Mouse (Mus musculus) heart, embryonic 13.5 days (tissue): ENCODE measurements around the gene Ifitm5. TPM values are rescaled to one million over a fixed set of nuclear protein-coding genes. Genes with fewer than 3 reads are reported as not detected.

Experiments
- ATAC-seq: fragments of 200-750 bp; cut with Nextera tagmentation; 2 replicates; pipeline ENCODE4 v1.8.0; 2017; ENCODE audit warnings: moderate TSS enrichment; ENCODE audit not compliant: insufficient number of reproducible peaks, low FRiP score, low TSS enrichment; ENCODE audit errors: extremely low read depth
- H3K27ac ChIP-seq: fragments of 300-500 bp; sonication (generic); replicated peaks from 2 replicates; pipeline ENCODE4 v1.5.1; 2015; ENCODE audit warnings: moderate library complexity, mild to moderate bottlenecking, inconsistent platforms
- H3K27me3 ChIP-seq: fragments of 300-500 bp; sonication (generic); replicated peaks from 2 replicates; pipeline ENCODE4 v1.6.1; 2015; ENCODE audit warnings: mild to moderate bottlenecking, inconsistent platforms
- H3K36me3 ChIP-seq: fragments of 300-500 bp; sonication (generic); 2 replicates; pipeline ENCODE4 v1.6.1; 2015; ENCODE audit warnings: mild to moderate bottlenecking, inconsistent platforms
- H3K4me1 ChIP-seq: fragments of 300-500 bp; sonication (generic); 2 replicates; pipeline ENCODE4 v1.6.1; 2015; ENCODE audit warnings: inconsistent platforms
- H3K4me2 ChIP-seq: fragments of 300-500 bp; sonication (generic); 2 replicates; pipeline ENCODE4 v1.6.1; 2015; ENCODE audit warnings: inconsistent platforms, mild to moderate bottlenecking, moderate library complexity
- H3K4me3 ChIP-seq: fragments of 300-500 bp; sonication (generic); 2 replicates; pipeline ENCODE4 v1.5.1; 2015; ENCODE audit warnings: moderate library complexity, mild to moderate bottlenecking, inconsistent platforms
- H3K9ac ChIP-seq: fragments of 300-500 bp; sonication (generic); 2 replicates; pipeline ENCODE4 v1.6.1; 2015; ENCODE audit warnings: inconsistent platforms, mild to moderate bottlenecking, moderate library complexity
- H3K9me3 ChIP-seq: fragments of 300-500 bp; sonication (generic); 2 replicates; pipeline ENCODE4 v1.6.1; 2016; ENCODE audit warnings: inconsistent platforms
- WGBS: fragments of 180-500 bp; shearing (Covaris S2); methylation state at CpG from one replicate; pipeline ENCODE4 v1.1.7; 2015; ENCODE audit warnings: mixed read lengths; 5-methylcytosine and 5-hydroxymethylcytosine counted together
- polyA plus RNA-seq: library from polyadenylated mRNA; unstranded; fragments of >200 nt; fragmentation: Nextera tagmentation; extraction: Ambion mirVana; gene quantifications from 2 replicates; pipeline ENCODE4 v1.2.1, GENCODE M21; 2015

The Ifitm5 gene
- polyA plus RNA-seq, 1 experiment from 2014 or later, result 1.2 TPM

- no peaks in the 10 kb centered on the region for H3K36me3 ChIP-seq
- no peak overlapping the region for H3K27ac ChIP-seq
- no peaks in the 10 kb centered on the region for H3K9me3 ChIP-seq
- H3K4me2 ChIP-seq, result no peak overlapping the region
- no peak overlapping the region for H3K9ac ChIP-seq
- H3K4me3 ChIP-seq, result no peak overlapping the region
- peaks cover 8% of the 10 kb centered on the region for H3K4me1 ChIP-seq
- ATAC-seq, result no peak
- peaks cover 17% of the 10 kb centered on the region for H3K27me3 ChIP-seq
- 76% methylated on average over 5 of the region's 5 CpGs for WGBS
These were observed 9.9 kb upstream of the Ifitm5 start for GRCm38 (mm10) chr7:140960026-140960425.

GRCm38 (mm10) chr7:140959181-140959901, 9.2 kb upstream of the Ifitm5 start:
- no peak overlapping the region for H3K4me2 ChIP-seq
- no peaks in the 10 kb centered on the region for H3K9me3 ChIP-seq
- H3K27ac ChIP-seq, result no peak overlapping the region
- no peak for ATAC-seq
- no peak overlapping the region for H3K9ac ChIP-seq
- H3K4me1 ChIP-seq, result peaks cover 14% of the 10 kb centered on the region
- 14% methylated on average over 9 of the region's 9 CpGs for WGBS
- peaks cover 11% of the 10 kb centered on the region for H3K27me3 ChIP-seq
- no peak overlapping the region for H3K4me3 ChIP-seq
- no peaks in the 10 kb centered on the region for H3K36me3 ChIP-seq

GRCm38 (mm10) chr7:140956556-140956869, 6.4 kb upstream of the Ifitm5 start:
- peaks cover 39% of the 10 kb centered on the region for H3K4me1 ChIP-seq
- no peak for ATAC-seq
- WGBS, result 37% methylated on average over 6 of the region's 6 CpGs
- H3K9me3 ChIP-seq, result no peaks in the 10 kb centered on the region
- H3K27me3 ChIP-seq, result peaks cover 11% of the 10 kb centered on the region
- H3K36me3 ChIP-seq, result 0 out of 2 replicates have a peak, but pooled peaks cover 9% of the 10 kb centered on the region
- no peak overlapping the region for H3K4me3 ChIP-seq
- peak overlapping the region; percentile 94 for H3K27ac ChIP-seq
- peak overlapping the region; percentile 75 for H3K4me2 ChIP-seq
- H3K9ac ChIP-seq, result peak overlapping the region; percentile 66

GRCm38 (mm10) chr7:140955758-140956555, 5.9 kb upstream of the Ifitm5 start, which contains the start of the genes Gm45717 and Ifitm2:
TSS of gene Gm45717 (minus strand) at chr7:140955937.
TSS of gene Ifitm2 (minus strand) at chr7:140955987.
- 0 out of 2 replicates have a peak, but pooled peaks cover 9% of the 10 kb centered on the region for H3K36me3 ChIP-seq
- H3K9ac ChIP-seq, result peak within 1 kb of the TSS; percentile 86
- peaks cover 11% of the 10 kb centered on the region for H3K27me3 ChIP-seq
- H3K4me1 ChIP-seq, result peaks cover 45% of the 10 kb centered on the region
- H3K27ac ChIP-seq, result peak within 1 kb of the TSS; percentile 94
- peak within 1 kb of the TSS; percentile 75 for H3K4me2 ChIP-seq
- peak; percentile 60; the same call in 1 of the 2 replicates for ATAC-seq
- WGBS, result 6% methylated on average over 11 of the region's 11 CpGs
- H3K4me3 ChIP-seq, result peak within 1 kb of the TSS; percentile 68
- no peaks in the 10 kb centered on the region for H3K9me3 ChIP-seq

GRCm38 (mm10) chr7:140955342-140955741, 5.3 kb upstream of the Ifitm5 start:
- peaks cover 51% of the 10 kb centered on the region for H3K4me1 ChIP-seq
- WGBS, result under 1% methylated on average over 17 of the region's 17 CpGs
- peak overlapping the region; percentile 86 for H3K9ac ChIP-seq
- 0 out of 2 replicates have a peak, but pooled peaks cover 9% of the 10 kb centered on the region for H3K36me3 ChIP-seq
- H3K9me3 ChIP-seq, result no peaks in the 10 kb centered on the region
- H3K27me3 ChIP-seq, result peaks cover 11% of the 10 kb centered on the region
- H3K27ac ChIP-seq, result peak overlapping the region; percentile 94
- peak overlapping the region; percentile 68 for H3K4me3 ChIP-seq
- H3K4me2 ChIP-seq, result peak overlapping the region; percentile 75
- no peak for ATAC-seq

- ATAC-seq, result no peak
- H3K36me3 ChIP-seq, result peaks cover 11% of the 10 kb centered on the region; the same call in 1 of the 2 replicates
- H3K27me3 ChIP-seq, result peaks cover 11% of the 10 kb centered on the region
- no peaks in the 10 kb centered on the region for H3K9me3 ChIP-seq
- H3K4me2 ChIP-seq, result peak overlapping the region; percentile 75
- whole genome bisulfite sequencing, result 10% methylated on average over 9 of the region's 9 CpGs
- peak overlapping the region; percentile 68 for H3K4me3 ChIP-seq
- H3K9ac ChIP-seq, result peak overlapping the region; percentile 86
- peak overlapping the region; percentile 94 for H3K27ac ChIP-seq
- peaks cover 54% of the 10 kb centered on the region for H3K4me1 ChIP-seq
These were observed 4.6 kb upstream of the Ifitm5 start for GRCm38 (mm10) chr7:140954733-140955071.

GRCm38 (mm10) chr7:140953800-140954732, 4.0 kb upstream of the Ifitm5 start:
- ATAC-seq, result no peak
- Histone ChIP-seq H3K9me3 (no peaks in the 10 kb centered on the region), H3K9ac (peak overlapping the region; percentile 86), H3K27ac (peak overlapping the region; percentile 94), H3K4me1 (peaks cover 54% of the 10 kb centered on the region), H3K4me2 (peak overlapping the region; percentile 75), H3K36me3 (peaks cover 18% of the 10 kb centered on the region), H3K4me3 (peak overlapping the region; percentile 68), H3K27me3 (peaks cover 11% of the 10 kb centered on the region)
- WGBS, result 53% methylated on average over 15 of the region's 15 CpGs

GRCm38 (mm10) chr7:140953133-140953532, 3.0 kb upstream of the Ifitm5 start:
- Histone ChIP-seq H3K4me2 (peak overlapping the region; percentile 75), H3K9ac (peak overlapping the region; percentile 86; the same call in 1 of the 2 replicates), H3K27ac (no peak overlapping the region), H3K4me1 (peaks cover 60% of the 10 kb centered on the region), H3K4me3 (no peak overlapping the region), H3K27me3 (peaks cover 2% of the 10 kb centered on the region; the same call in 1 of the 2 replicates), H3K36me3 (peaks cover 27% of the 10 kb centered on the region), H3K9me3 (no peaks in the 10 kb centered on the region)
- no peak for ATAC-seq
- 71% methylated on average over 11 of the region's 11 CpGs for WGBS

- H3K4me1 ChIP-seq, result peaks cover 67% of the 10 kb centered on the region
These were observed 2.4 kb upstream of the Ifitm5 start for GRCm38 (mm10) chr7:140952441-140952840.

GRCm38 (mm10) chr7:140951765-140952164, 1.7 kb upstream of the Ifitm5 start:
- Histone ChIP-seq H3K36me3 (peaks cover 41% of the 10 kb centered on the region), H3K27me3 (no peaks in the 10 kb centered on the region), H3K4me2 (no peak overlapping the region), H3K9me3 (no peaks in the 10 kb centered on the region), H3K4me3 (no peak overlapping the region), H3K9ac (0 out of 2 replicates have a peak overlapping the region, but pooled peaks have one; percentile 21), H3K27ac (peak overlapping the region; percentile 22; the same call in 1 of the 2 replicates), H3K4me1 (peaks cover 73% of the 10 kb centered on the region)
- no peak for ATAC-seq
- WGBS, result 64% methylated on average over 6 of the region's 6 CpGs

More at GRCm38 (mm10) chr7:140952441-140952840, 2.4 kb upstream of the Ifitm5 start:
- no peak for ATAC-seq
- Histone ChIP-seq H3K4me3 (no peak overlapping the region), H3K27me3 (no peaks in the 10 kb centered on the region), H3K27ac (no peak overlapping the region), H3K9me3 (no peaks in the 10 kb centered on the region), H3K4me2 (no peak overlapping the region; the same call in 1 of the 2 replicates), H3K9ac (no peak overlapping the region), H3K36me3 (peaks cover 34% of the 10 kb centered on the region)
- WGBS, result 65% methylated on average over 7 of the region's 7 CpGs
